Mouse (Mus musculus) cortical plate, adult 2 months (tissue): ENCODE results near the gene H2-M10.3. TPM values are rescaled to one million over a fixed set of nuclear protein-coding genes. Genes with fewer than 3 reads are reported as not detected.

ENCODE experiments used
- H3K27ac ChIP-seq: fragments of 200-500 bp; 2 replicates; pipeline ENCODE4 v1.5.1; 2012; ENCODE audit warnings: low read length, control low read depth, inconsistent platforms; ENCODE audit not compliant: insufficient read depth
- H3K4me1 ChIP-seq: fragments of 200-500 bp; 2 replicates; pipeline ENCODE4 v1.6.1; 2011; ENCODE audit warnings: low read length; ENCODE audit not compliant: control insufficient read depth, insufficient read depth
- H3K4me3 ChIP-seq: fragments of 200-500 bp; 2 replicates; pipeline ENCODE4 v1.5.1; 2011; ENCODE audit warnings: mild to moderate bottlenecking, low read length, control low read depth; ENCODE audit not compliant: insufficient read depth
- CTCF ChIP-seq: fragments of 200-500 bp; IDR thresholded peaks from 2 replicates; pipeline ENCODE4 v1.5.1; 2011; ENCODE audit warnings: mild to moderate bottlenecking, control low read depth, low read length; ENCODE audit not compliant: insufficient read depth; ENCODE audit errors: extremely low read depth
- POLR2A ChIP-seq: fragments of 200-500 bp; IDR thresholded peaks from 2 replicates; pipeline ENCODE4 v1.6.1; 2011; ENCODE audit warnings: mild to moderate bottlenecking, low read length, control low read depth; ENCODE audit not compliant: insufficient read depth; ENCODE audit errors: extremely low read depth
- polyA plus RNA-seq: library from polyadenylated mRNA; depleted of rRNA; stranded (reverse); fragments of >200 nt; gene quantifications from 2 replicates; pipeline ENCODE4 v1.2.3, GENCODE M21; 2012; rRNA removed

The H2-M10.3 gene
- polyA plus RNA-seq, 1 experiment: not detected

DNA sequence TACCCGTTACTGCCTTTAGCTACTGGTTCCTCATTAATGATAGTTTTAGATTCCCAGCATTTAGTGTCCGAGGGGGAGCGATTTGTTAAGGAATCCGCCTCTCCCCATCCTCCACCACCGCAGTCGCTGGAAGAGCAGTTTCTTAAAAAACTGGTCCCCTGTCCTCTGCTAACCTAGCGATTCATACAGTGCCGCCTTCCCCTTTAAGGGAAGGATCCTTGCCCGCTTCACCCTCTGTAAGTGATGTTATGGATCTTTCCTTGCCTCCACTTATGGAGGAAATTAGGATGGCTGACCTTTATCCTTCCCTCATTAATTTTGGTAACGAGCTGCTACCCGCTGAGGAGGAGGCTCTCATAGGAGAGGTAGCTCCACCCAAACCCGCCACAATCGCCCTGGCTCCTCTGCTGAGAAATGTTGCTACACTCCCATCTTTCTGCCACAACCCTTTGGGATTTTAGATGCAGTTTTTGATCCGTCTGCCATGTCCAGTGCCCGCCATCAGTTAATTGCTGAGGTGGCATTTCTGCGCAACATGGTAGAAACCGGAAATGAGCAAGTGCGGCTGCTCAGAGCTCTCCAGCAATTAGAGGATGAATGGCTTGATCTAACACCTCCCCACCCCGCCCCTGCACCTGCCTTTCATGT is 53.1 kb downstream of the H2-M10.3 start:
- no peak for TF ChIP-seq CTCF
- TF ChIP-seq POLR2A: peak; percentile 40; the same call in 1 of the 2 replicates
- Histone ChIP-seq H3K4me1 (peaks cover 2% of the 10 kb centered on the region; the same call in 1 of the 2 replicates), H3K27ac (peak overlapping the region; percentile 72), H3K4me3 (peak overlapping the region; percentile 66)

Other genes starting within 250 kb of the H2-M10.3 start
- gene Gm19684, start 246.7 kb downstream of the H2-M10.3 start, polyA plus RNA-seq: not detected in 2 replicates
- gene Gm7030, start 239.0 kb downstream of the H2-M10.3 start, polyA plus RNA-seq: not detected in 2 replicates
- not detected in 2 replicates for gene Gm8909, start 199.9 kb downstream of the H2-M10.3 start, polyA plus RNA-seq
- not detected in 2 replicates for gene H2-T3, start 178.1 kb downstream of the H2-M10.3 start, polyA plus RNA-seq
- 59.3 and 60.0 TPM in 2 replicates for gene Rpp21, start 110.3 kb downstream of the H2-M10.3 start, polyA plus RNA-seq
- 30.6 and 34.9 TPM in 2 replicates for gene Trim39, start 96.2 kb downstream of the H2-M10.3 start, polyA plus RNA-seq
- gene H2-M10.2, start 81.9 kb downstream of the H2-M10.3 start, polyA plus RNA-seq: not detected in 2 replicates
- gene H2-M10.1, start 42.3 kb downstream of the H2-M10.3 start, polyA plus RNA-seq: not detected in 2 replicates
- gene H2-M10.4, start 93.9 kb upstream of the H2-M10.3 start, polyA plus RNA-seq: not detected in 2 replicates
- not detected in 2 replicates for gene H2-M11, start 178.7 kb upstream of the H2-M10.3 start, polyA plus RNA-seq